Mouse (Mus musculus): ENCODE results near the gene Krtap19-2. TPM values are rescaled to one million over a fixed set of nuclear protein-coding genes. Genes with fewer than 3 reads are reported as not detected.

Krtap19-2 gene
- not detected for polyA plus RNA-seq (2014; fragmentation: Illumina TruSeq; extraction: RNeasy Lipid Tissue Mini Kit (QIAGEN cat#74804); ENCODE audit: low read depth, low replicate concordance)

DNA sequence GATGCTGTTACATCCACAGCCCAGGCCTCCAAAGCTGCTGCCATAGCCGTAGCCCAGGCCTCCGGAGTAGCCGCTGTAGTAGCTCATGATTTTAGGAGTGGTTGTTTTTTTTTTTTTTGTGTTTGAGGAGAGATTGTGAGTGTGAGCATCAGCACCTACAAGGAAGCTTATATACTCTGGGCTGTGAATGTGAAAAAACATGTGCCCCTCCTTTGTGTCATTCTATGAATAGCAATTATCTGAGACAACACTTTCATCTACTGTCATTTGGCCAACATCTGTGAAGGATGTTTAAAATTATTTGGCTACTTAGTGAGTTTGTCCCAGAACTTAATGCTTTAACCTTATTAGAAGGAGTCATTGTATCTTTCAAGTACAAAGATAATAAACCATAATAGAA, at the start of gene Krtap19-2:
Gene Krtap19-2, minus strand, starts transcription at position 101 of the 400 bp plus-strand sequence.

DNA sequence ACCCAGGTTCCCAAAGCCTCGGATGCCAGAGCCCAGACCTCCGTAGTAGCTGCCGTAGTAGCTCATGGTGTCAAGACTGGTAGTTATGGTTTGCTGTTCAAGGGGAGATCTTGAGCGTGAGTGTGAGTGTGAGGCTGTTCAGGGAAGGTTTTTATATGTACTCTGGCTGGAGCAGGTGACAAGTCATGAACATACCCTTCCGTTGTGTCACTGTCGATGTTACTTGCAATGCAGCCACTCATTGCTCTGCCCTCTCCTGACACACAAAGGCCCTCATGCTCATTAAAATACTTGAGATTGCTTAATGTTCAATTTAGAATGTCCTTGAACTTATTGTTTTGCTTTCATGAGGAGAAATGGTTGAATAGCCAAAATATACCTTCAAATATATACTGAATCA, 22.3 kb upstream of the Krtap19-2 start, which contains the start of gene Krtap19-5:
Gene Krtap19-5, minus strand, starts transcription at position 101 of the 400 bp plus-strand sequence.

GRCm38 (mm10) chr16:88884989-88885388, 10.9 kb upstream of the Krtap19-2 start, which contains the start of gene Krtap19-4:
Gene Krtap19-4 (minus strand): TSS chr16:88885089.

GRCm38 (mm10) chr16:88877938-88878337, 3.9 kb upstream of the Krtap19-2 start, which contains the start of gene Krtap19-3:
Gene Krtap19-3 (minus strand): TSS chr16:88878038.

GRCm38 (mm10) chr16:88869311-88869710, 4.8 kb downstream of the Krtap19-2 start, which contains the start of gene Krtap19-1:
Gene Krtap19-1 (minus strand): TSS chr16:88869411.

GRCm38 (mm10) chr16:88826095-88826652, 47.9 kb downstream of the Krtap19-2 start, which contains the start of gene Krtap14:
Gene Krtap14 (minus strand): TSS chr16:88826145.

Other genes with a start within 250 kb of the Krtap19-2 start
- not detected for gene 2310079G19Rik, start 246.6 kb downstream of the Krtap19-2 start, polyA plus RNA-seq (2014; fragmentation: Illumina TruSeq; extraction: RNeasy Lipid Tissue Mini Kit (QIAGEN cat#74804); ENCODE audit: low read depth, low replicate concordance)
- gene Krtap26-1, start 226.5 kb downstream of the Krtap19-2 start, polyA plus RNA-seq (2014; fragmentation: Illumina TruSeq; extraction: RNeasy Lipid Tissue Mini Kit (QIAGEN cat#74804); ENCODE audit: low read depth, low replicate concordance), result not detected
- gene Krtap27-1, start 202.6 kb downstream of the Krtap19-2 start, polyA plus RNA-seq (2014; fragmentation: Illumina TruSeq; extraction: RNeasy Lipid Tissue Mini Kit (QIAGEN cat#74804); ENCODE audit: low read depth, low replicate concordance), result not detected
- not detected for gene 2310061N02Rik, start 166.3 kb downstream of the Krtap19-2 start, polyA plus RNA-seq (2014; fragmentation: Illumina TruSeq; extraction: RNeasy Lipid Tissue Mini Kit (QIAGEN cat#74804); ENCODE audit: low read depth, low replicate concordance)
- not detected for gene Krtap13-1, start 145.4 kb downstream of the Krtap19-2 start, polyA plus RNA-seq (2014; fragmentation: Illumina TruSeq; extraction: RNeasy Lipid Tissue Mini Kit (QIAGEN cat#74804); ENCODE audit: low read depth, low replicate concordance)
- not detected for gene Krtap13, start 122.6 kb downstream of the Krtap19-2 start, polyA plus RNA-seq (2014; fragmentation: Illumina TruSeq; extraction: RNeasy Lipid Tissue Mini Kit (QIAGEN cat#74804); ENCODE audit: low read depth, low replicate concordance)
- gene 2310034C09Rik, start 115.4 kb downstream of the Krtap19-2 start, polyA plus RNA-seq (2014; fragmentation: Illumina TruSeq; extraction: RNeasy Lipid Tissue Mini Kit (QIAGEN cat#74804); ENCODE audit: low read depth, low replicate concordance), result not detected
- not detected for gene 2310057N15Rik, start 100.1 kb downstream of the Krtap19-2 start, polyA plus RNA-seq (2014; fragmentation: Illumina TruSeq; extraction: RNeasy Lipid Tissue Mini Kit (QIAGEN cat#74804); ENCODE audit: low read depth, low replicate concordance)
- gene Gm5965, start 96.4 kb downstream of the Krtap19-2 start, polyA plus RNA-seq (2014; fragmentation: Illumina TruSeq; extraction: RNeasy Lipid Tissue Mini Kit (QIAGEN cat#74804); ENCODE audit: low read depth, low replicate concordance), result not detected
- not detected for gene Gm20741, start 62.0 kb downstream of the Krtap19-2 start, polyA plus RNA-seq (2014; fragmentation: Illumina TruSeq; extraction: RNeasy Lipid Tissue Mini Kit (QIAGEN cat#74804); ENCODE audit: low read depth, low replicate concordance)
- not detected for gene Krtap15, start 54.1 kb downstream of the Krtap19-2 start, polyA plus RNA-seq (2014; fragmentation: Illumina TruSeq; extraction: RNeasy Lipid Tissue Mini Kit (QIAGEN cat#74804); ENCODE audit: low read depth, low replicate concordance)
- not detected for gene Krtap14, start 48.1 kb downstream of the Krtap19-2 start, polyA plus RNA-seq (2014; fragmentation: Illumina TruSeq; extraction: RNeasy Lipid Tissue Mini Kit (QIAGEN cat#74804); ENCODE audit: low read depth, low replicate concordance)
- gene Krtap19-1, start 4.9 kb downstream of the Krtap19-2 start, polyA plus RNA-seq (2014; fragmentation: Illumina TruSeq; extraction: RNeasy Lipid Tissue Mini Kit (QIAGEN cat#74804); ENCODE audit: low read depth, low replicate concordance), result not detected
- not detected for gene Krtap19-3, start 3.8 kb upstream of the Krtap19-2 start, polyA plus RNA-seq (2014; fragmentation: Illumina TruSeq; extraction: RNeasy Lipid Tissue Mini Kit (QIAGEN cat#74804); ENCODE audit: low read depth, low replicate concordance)
- not detected for gene Krtap19-4, start 10.8 kb upstream of the Krtap19-2 start, polyA plus RNA-seq (2014; fragmentation: Illumina TruSeq; extraction: RNeasy Lipid Tissue Mini Kit (QIAGEN cat#74804); ENCODE audit: low read depth, low replicate concordance)
- not detected for gene Krtap19-5, start 22.2 kb upstream of the Krtap19-2 start, polyA plus RNA-seq (2014; fragmentation: Illumina TruSeq; extraction: RNeasy Lipid Tissue Mini Kit (QIAGEN cat#74804); ENCODE audit: low read depth, low replicate concordance)
- not detected for gene Krtap19-9b, start 58.0 kb upstream of the Krtap19-2 start, polyA plus RNA-seq (2014; fragmentation: Illumina TruSeq; extraction: RNeasy Lipid Tissue Mini Kit (QIAGEN cat#74804); ENCODE audit: low read depth, low replicate concordance)
- gene Krtap16-3, start 88.6 kb upstream of the Krtap19-2 start, polyA plus RNA-seq (2014; fragmentation: Illumina TruSeq; extraction: RNeasy Lipid Tissue Mini Kit (QIAGEN cat#74804); ENCODE audit: low read depth, low replicate concordance), result not detected
- not detected for gene Krtap22-2, start 136.5 kb upstream of the Krtap19-2 start, polyA plus RNA-seq (2014; fragmentation: Illumina TruSeq; extraction: RNeasy Lipid Tissue Mini Kit (QIAGEN cat#74804); ENCODE audit: low read depth, low replicate concordance)
- gene Gm10229, start 141.0 kb upstream of the Krtap19-2 start, polyA plus RNA-seq (2014; fragmentation: Illumina TruSeq; extraction: RNeasy Lipid Tissue Mini Kit (QIAGEN cat#74804); ENCODE audit: low read depth, low replicate concordance), result not detected
- not detected for gene Krtap6-1, start 157.4 kb upstream of the Krtap19-2 start, polyA plus RNA-seq (2014; fragmentation: Illumina TruSeq; extraction: RNeasy Lipid Tissue Mini Kit (QIAGEN cat#74804); ENCODE audit: low read depth, low replicate concordance)
- gene Gm10228, start 167.2 kb upstream of the Krtap19-2 start, polyA plus RNA-seq (2014; fragmentation: Illumina TruSeq; extraction: RNeasy Lipid Tissue Mini Kit (QIAGEN cat#74804); ENCODE audit: low read depth, low replicate concordance), result not detected
- not detected for gene Krtap6-5, start 173.6 kb upstream of the Krtap19-2 start, polyA plus RNA-seq (2014; fragmentation: Illumina TruSeq; extraction: RNeasy Lipid Tissue Mini Kit (QIAGEN cat#74804); ENCODE audit: low read depth, low replicate concordance)
- gene 1110025L11Rik, start 189.7 kb upstream of the Krtap19-2 start, polyA plus RNA-seq (2014; fragmentation: Illumina TruSeq; extraction: RNeasy Lipid Tissue Mini Kit (QIAGEN cat#74804); ENCODE audit: low read depth, low replicate concordance), result 0.45 TPM
- gene Krtap6-3, start 209.7 kb upstream of the Krtap19-2 start, polyA plus RNA-seq (2014; fragmentation: Illumina TruSeq; extraction: RNeasy Lipid Tissue Mini Kit (QIAGEN cat#74804); ENCODE audit: low read depth, low replicate concordance), result not detected

Measured in testis, adult 10 weeks (tissue).